Mouse (Mus musculus) hindbrain, embryonic 11.5 days (tissue): ENCODE results near the gene Cdc14a. TPM values are rescaled to one million over a fixed set of nuclear protein-coding genes. Genes with fewer than 3 reads are reported as not detected.

Experiments used
- ATAC-seq: fragments of 200-750 bp; cut with Nextera tagmentation; 2 replicates; pipeline ENCODE4 v1.8.0; 2017; ENCODE audit warnings: mild to moderate bottlenecking, moderate TSS enrichment, moderate library complexity; ENCODE audit not compliant: low FRiP score
- DNase-seq: peaks from one replicate; pipeline ENCODE4 v3.0.0-alpha.2; 2015; ENCODE audit warnings: low spot score
- H3K27ac ChIP-seq: fragments of 300-500 bp; sonication (generic); 2 replicates; pipeline ENCODE4 v1.5.1; 2014; ENCODE audit warnings: mild to moderate bottlenecking, low read depth, low read length
- H3K27me3 ChIP-seq: fragments of 300-500 bp; sonication (generic); 2 replicates; pipeline ENCODE4 v1.6.1; 2014; ENCODE audit warnings: mild to moderate bottlenecking, low read length, moderate library complexity, mixed read lengths; ENCODE audit not compliant: control insufficient read depth, insufficient read depth
- H3K36me3 ChIP-seq: fragments of 300-500 bp; sonication (generic); 2 replicates; pipeline ENCODE4 v1.6.1; 2014; ENCODE audit warnings: mild to moderate bottlenecking, low read length, moderate library complexity, mixed read lengths; ENCODE audit not compliant: control insufficient read depth, insufficient read depth
- H3K4me1 ChIP-seq: fragments of 300-500 bp; sonication (generic); replicated peaks from 2 replicates; pipeline ENCODE4 v1.6.1; 2014; ENCODE audit warnings: low read length, mixed read lengths; ENCODE audit not compliant: control insufficient read depth, insufficient read depth
- H3K4me2 ChIP-seq: fragments of 300-500 bp; sonication (generic); replicated peaks from 2 replicates; pipeline ENCODE4 v1.6.1; 2014; ENCODE audit warnings: mild to moderate bottlenecking, low read depth, low read length
- H3K4me3 ChIP-seq: fragments of 300-500 bp; sonication (generic); 2 replicates; pipeline ENCODE4 v1.5.1; 2014; ENCODE audit warnings: low read depth, low read length
- H3K9ac ChIP-seq: fragments of 300-500 bp; sonication (generic); 2 replicates; pipeline ENCODE4 v1.6.1; 2014; ENCODE audit warnings: low read depth, low read length
- H3K9me3 ChIP-seq: fragments of 300-500 bp; sonication (generic); 2 replicates; pipeline ENCODE4 v1.6.1; 2016; ENCODE audit warnings: low read length; ENCODE audit not compliant: control insufficient read depth
- WGBS: fragments of 180-500 bp; shearing (Covaris S2); extraction: QIAGEN DNeasy Blood & Tissue Kit; methylation state at CpG from one replicate; pipeline ENCODE4 v1.1.7; 2014; 5-methylcytosine and 5-hydroxymethylcytosine counted together
- polyA plus RNA-seq: library from polyadenylated mRNA; unstranded; fragments of >200 nt; fragmentation: Nextera tagmentation; extraction: Ambion mirVana; gene quantifications from 2 replicates; pipeline ENCODE4 v1.2.1, GENCODE M21; 2014

Gene Cdc14a
- polyA plus RNA-seq, 1 experiment from 2014 or later = 14.1 TPM

DNA sequence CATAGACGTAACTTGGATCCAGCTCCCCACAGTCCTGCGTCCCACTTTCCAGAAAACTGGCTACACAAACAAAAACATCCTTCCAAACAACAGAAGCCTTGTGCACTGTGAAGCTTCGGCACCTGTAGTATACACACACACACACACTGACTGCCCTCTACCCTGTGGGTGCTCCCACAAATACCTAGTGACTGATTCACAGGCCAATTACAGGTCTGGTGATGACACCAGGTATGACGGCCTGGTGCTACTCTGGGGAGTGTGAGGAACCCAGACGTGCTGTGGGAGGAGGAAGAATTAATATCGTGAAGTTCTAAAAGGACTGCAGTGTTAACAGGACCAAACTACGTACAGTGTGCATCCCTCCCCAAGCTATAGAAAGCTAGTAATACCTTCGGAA, 1.8 kb downstream of the Cdc14a start:
- ATAC-seq = no peak
- Histone ChIP-seq H3K4me2 (peak overlapping the region; percentile 90), H3K27me3 (no peaks in the 10 kb centered on the region), H3K4me3 (peak overlapping the region; percentile 82), H3K36me3 (no peaks in the 10 kb centered on the region), H3K9me3 (no peaks in the 10 kb centered on the region), H3K9ac (peak overlapping the region; percentile 29; the same call in 1 of the 2 replicates), H3K4me1 (no peaks in the 10 kb centered on the region; the same call in 1 of the 2 replicates), H3K27ac (no peak overlapping the region)
- 49% methylated on average over 8 of the region's 8 CpGs for WGBS
- DNase-seq = peak; percentile 21

DNA sequence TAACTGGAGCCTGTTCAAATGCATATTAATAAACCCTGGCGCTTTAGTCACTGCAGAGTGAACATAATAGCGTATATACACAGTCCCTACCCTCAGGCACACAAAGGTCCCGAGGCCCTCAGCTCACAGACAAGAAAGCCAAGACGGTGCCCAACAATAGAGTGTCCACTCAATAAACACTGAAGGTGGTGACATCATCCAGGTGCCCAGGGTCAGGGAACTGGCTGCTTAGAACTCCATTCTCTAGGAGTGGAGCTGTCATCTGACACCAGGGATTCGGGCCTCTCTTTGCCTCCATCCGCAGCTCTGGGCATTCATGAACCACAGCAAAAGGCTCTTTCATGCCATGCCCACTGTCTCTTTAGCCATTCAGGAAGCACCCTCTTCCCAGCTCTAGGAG, 2.7 kb downstream of the Cdc14a start:
- no peak overlapping the region for H3K9ac ChIP-seq
- peak overlapping the region; percentile 3; the same call in 1 of the 2 replicates for H3K4me3 ChIP-seq
- H3K36me3 ChIP-seq = no peaks in the 10 kb centered on the region
- H3K4me2 ChIP-seq = peak overlapping the region; percentile 90
- H3K27ac ChIP-seq = no peak overlapping the region
- DNase-seq = peak; percentile 26
- H3K27me3 ChIP-seq = no peaks in the 10 kb centered on the region
- WGBS = 27% methylated on average over 6 of the region's 6 CpGs
- no peaks in the 10 kb centered on the region; the same call in 1 of the 2 replicates for H3K4me1 ChIP-seq
- no peaks in the 10 kb centered on the region for H3K9me3 ChIP-seq
- no peak for ATAC-seq

DNA sequence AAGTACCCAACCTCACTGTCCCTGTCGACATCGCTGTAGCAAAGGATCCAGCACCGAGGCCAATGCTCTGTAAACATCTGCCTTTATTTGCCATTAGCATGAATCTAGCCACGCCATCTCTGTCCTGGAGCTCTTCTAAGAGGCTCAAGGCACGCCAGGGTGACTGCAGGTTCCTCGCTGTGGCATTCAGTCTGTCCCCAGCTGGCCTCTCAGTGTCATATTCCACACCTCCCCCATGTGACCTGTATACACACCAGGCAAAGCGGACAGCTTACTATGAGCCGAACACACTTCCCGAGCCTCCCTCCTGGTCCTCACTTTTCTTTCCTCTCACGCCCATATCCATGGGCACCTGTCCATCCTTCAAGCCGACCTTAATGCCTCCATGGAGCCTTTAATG, 4.0 kb downstream of the Cdc14a start:
- no peak overlapping the region for H3K27ac ChIP-seq
- 88% methylated on average over 11 of the region's 11 CpGs for WGBS
- 0 out of 2 replicates have a peak, but pooled peaks cover under 1% of the 10 kb centered on the region for H3K36me3 ChIP-seq
- H3K27me3 ChIP-seq = no peaks in the 10 kb centered on the region
- no peaks in the 10 kb centered on the region for H3K9me3 ChIP-seq
- no peak for ATAC-seq
- no peaks in the 10 kb centered on the region; the same call in 1 of the 2 replicates for H3K4me1 ChIP-seq
- no peak overlapping the region for H3K4me3 ChIP-seq
- DNase-seq = no peak
- no peak overlapping the region for H3K9ac ChIP-seq
- no peak overlapping the region for H3K4me2 ChIP-seq

DNA sequence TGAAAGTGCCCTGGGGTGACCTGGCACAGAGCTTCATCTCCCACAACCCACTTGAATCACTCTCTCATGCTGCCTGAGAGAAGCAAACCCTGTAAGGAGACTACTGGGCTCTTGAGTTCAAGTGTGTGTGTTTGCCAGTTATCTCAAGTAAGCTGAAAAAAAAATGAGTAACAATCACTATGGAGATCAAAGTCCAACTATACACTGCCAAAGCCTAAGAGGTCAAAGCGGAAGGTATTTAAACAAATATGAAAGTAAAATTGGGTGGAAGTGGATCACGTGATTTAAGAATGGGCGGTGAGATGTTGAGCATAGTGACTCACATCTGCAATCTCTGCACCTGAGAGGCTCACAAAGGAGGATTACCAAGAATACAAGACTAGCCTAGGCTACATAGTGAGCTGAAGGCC, 9.4 kb downstream of the Cdc14a start:
- WGBS = 92% methylated on average over 3 of the region's 3 CpGs
- H3K27ac ChIP-seq = no peak overlapping the region
- no peak overlapping the region for H3K4me3 ChIP-seq
- H3K9ac ChIP-seq = no peak overlapping the region
- H3K9me3 ChIP-seq = no peaks in the 10 kb centered on the region
- 0 out of 2 replicates have a peak, but pooled peaks cover 2% of the 10 kb centered on the region for H3K4me1 ChIP-seq
- no peak overlapping the region for H3K4me2 ChIP-seq
- DNase-seq (no peak), ATAC-seq (no peak)
- no peaks in the 10 kb centered on the region for H3K27me3 ChIP-seq
- 0 out of 2 replicates have a peak, but pooled peaks cover 3% of the 10 kb centered on the region for H3K36me3 ChIP-seq

DNA sequence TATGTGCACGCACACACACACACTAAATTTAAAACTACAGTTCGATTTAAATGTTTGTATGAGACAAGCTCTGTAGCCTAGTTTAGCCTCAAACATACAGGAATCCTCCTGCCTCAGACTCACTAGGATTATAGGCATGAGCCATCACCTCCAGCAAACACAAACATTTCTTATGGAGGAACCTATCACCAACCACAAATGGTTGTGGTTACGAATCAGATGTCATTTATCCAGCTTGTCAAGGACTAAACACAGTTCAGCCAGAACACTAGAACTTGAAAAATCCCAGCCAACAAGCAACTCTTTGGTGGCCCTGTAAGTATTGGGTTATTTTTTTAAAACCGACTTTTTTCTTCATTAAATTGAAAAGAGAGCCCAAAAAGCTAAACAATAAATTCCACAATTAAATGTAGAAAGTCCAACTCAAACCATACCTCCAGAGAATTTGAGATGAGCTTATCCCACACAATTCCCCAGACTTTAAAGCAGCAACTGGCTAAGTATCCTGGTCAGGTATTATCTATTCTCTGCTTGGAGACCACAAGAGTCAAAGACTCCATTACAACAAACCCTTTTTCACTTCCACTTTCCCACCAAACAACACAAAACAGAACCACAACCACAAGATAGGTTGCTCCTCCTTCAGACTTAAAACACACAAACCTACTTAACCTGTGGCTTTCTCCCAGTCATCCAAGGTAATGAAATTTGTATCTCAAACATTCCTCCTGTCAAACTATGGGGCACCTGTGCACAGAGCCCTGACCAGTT, 10.7 kb downstream of the Cdc14a start:
- H3K9me3 ChIP-seq = no peaks in the 10 kb centered on the region
- H3K9ac ChIP-seq = no peak overlapping the region
- 0 out of 2 replicates have a peak, but pooled peaks cover 2% of the 10 kb centered on the region for H3K4me1 ChIP-seq
- H3K4me3 ChIP-seq = no peak overlapping the region
- H3K27me3 ChIP-seq = no peaks in the 10 kb centered on the region
- no peak overlapping the region for H3K4me2 ChIP-seq
- 0 out of 2 replicates have a peak, but pooled peaks cover 3% of the 10 kb centered on the region for H3K36me3 ChIP-seq
- DNase-seq (no peak), ATAC-seq (no peak)
- WGBS = 87% methylated on average over 4 of the region's 4 CpGs
- H3K27ac ChIP-seq = no peak overlapping the region

DNA sequence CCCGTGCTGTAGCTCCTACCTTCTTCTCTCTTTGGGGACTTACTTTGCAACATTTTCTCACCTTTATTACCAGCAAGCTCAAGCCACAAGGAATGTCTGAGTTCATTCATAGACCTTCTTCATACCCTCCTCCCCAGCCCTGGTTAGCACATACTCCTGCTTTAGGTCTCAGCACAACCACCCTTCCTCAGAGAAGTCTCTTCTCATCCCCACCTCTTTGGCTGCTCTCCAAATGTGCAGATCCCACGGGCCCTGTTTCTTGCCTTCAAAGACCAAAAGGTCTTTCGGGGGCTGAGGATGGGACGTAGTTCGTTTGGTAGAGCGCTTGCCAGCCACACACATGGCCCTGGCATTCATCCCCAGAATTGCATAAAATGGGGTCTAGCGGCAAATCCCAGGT, 13.8 kb downstream of the Cdc14a start:
- Histone ChIP-seq H3K4me1 (0 out of 2 replicates have a peak, but pooled peaks cover 2% of the 10 kb centered on the region), H3K4me3 (no peak overlapping the region), H3K27me3 (no peaks in the 10 kb centered on the region), H3K9ac (no peak overlapping the region), H3K36me3 (0 out of 2 replicates have a peak, but pooled peaks cover 3% of the 10 kb centered on the region), H3K4me2 (no peak overlapping the region), H3K27ac (no peak overlapping the region), H3K9me3 (no peaks in the 10 kb centered on the region)
- DNase-seq (no peak), ATAC-seq (no peak)
- WGBS = 69% methylated on average over 7 of the region's 7 CpGs

DNA sequence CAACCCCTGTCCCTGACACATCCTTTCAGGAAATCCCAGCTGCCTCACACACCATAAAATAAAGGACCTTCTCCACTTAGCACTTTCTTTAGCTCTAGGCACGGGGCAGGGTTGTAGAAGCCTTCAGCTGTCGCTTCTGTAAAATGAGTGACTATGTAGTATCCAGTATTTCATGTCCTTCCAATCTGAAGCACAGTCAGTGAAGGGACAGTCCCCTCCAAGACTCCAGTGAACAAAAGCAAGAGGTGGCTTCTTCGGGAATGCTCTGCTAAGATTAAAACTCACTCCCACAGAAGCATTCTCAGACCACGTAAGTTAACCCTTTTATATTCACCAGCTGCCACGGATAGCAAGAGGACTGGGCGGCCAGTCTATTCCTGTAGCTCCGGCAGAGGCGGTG, 14.3 kb downstream of the Cdc14a start:
- DNase-seq (no peak), ATAC-seq (no peak)
- Histone ChIP-seq H3K9me3 (no peaks in the 10 kb centered on the region), H3K4me1 (0 out of 2 replicates have a peak, but pooled peaks cover 2% of the 10 kb centered on the region), H3K9ac (no peak overlapping the region), H3K4me3 (no peak overlapping the region), H3K27me3 (no peaks in the 10 kb centered on the region), H3K36me3 (0 out of 2 replicates have a peak, but pooled peaks cover under 1% of the 10 kb centered on the region), H3K4me2 (no peak overlapping the region), H3K27ac (no peak overlapping the region)
- 83% methylated on average over 8 of the region's 8 CpGs for WGBS

DNA sequence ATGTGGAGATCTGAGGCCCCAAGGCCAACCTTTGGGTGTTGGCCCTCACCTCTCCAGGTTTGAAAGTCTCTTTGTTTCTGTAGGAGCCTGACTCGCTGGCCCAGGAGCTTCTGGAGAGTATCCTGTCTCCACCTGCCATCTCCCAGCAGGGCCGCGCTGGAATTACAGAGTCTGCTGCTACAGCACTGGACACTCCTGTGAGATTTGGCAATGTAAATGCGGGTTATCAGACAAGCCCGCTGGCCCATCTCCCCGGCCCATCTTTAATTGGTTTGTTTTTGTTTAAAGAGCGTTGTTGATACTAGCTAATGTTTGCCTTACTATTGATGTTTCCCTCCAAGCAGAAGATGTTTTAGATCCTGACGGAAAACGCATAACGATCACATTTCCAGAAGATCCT, 15.0 kb downstream of the Cdc14a start:
- Histone ChIP-seq H3K9me3 (no peaks in the 10 kb centered on the region), H3K4me3 (no peak overlapping the region), H3K4me2 (no peak overlapping the region), H3K27me3 (no peaks in the 10 kb centered on the region), H3K36me3 (no peaks in the 10 kb centered on the region), H3K9ac (no peak overlapping the region), H3K27ac (no peak overlapping the region), H3K4me1 (0 out of 2 replicates have a peak, but pooled peaks cover 2% of the 10 kb centered on the region)
- no peak for DNase-seq
- no peak for ATAC-seq
- WGBS = 89% methylated on average over 10 of the region's 10 CpGs

DNA sequence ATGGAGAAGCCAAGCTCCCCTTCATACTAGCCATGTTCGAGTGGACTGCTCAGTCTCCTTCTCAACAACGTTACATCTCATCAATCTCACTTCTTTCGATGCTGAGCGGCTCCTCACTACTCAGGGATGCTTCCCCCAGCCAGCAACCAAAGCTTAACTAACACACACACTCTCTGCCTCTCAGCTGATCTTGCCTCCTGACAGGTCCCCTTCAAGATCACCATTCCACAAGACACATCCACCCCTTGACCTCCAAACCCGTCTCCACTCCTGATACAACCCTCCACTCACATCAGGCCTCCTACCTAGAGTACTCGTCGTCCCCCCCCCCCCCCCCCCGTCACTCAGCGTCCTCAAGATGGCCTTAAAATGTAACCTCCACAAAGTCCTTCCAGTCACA, 18.3 kb downstream of the Cdc14a start:
- no peak for DNase-seq
- H3K9ac ChIP-seq = no peak overlapping the region
- 0 out of 2 replicates have a peak, but pooled peaks cover 2% of the 10 kb centered on the region for H3K4me1 ChIP-seq
- no peaks in the 10 kb centered on the region for H3K27me3 ChIP-seq
- no peaks in the 10 kb centered on the region for H3K36me3 ChIP-seq
- H3K4me3 ChIP-seq = no peak overlapping the region
- 82% methylated on average over 9 of the region's 9 CpGs for WGBS
- H3K4me2 ChIP-seq = no peak overlapping the region
- no peaks in the 10 kb centered on the region for H3K9me3 ChIP-seq
- no peak overlapping the region for H3K27ac ChIP-seq
- ATAC-seq = no peak
